Mouse (Mus musculus) C2C12 (cell line): ENCODE measurements around the gene Cic. TPM values are rescaled to one million over a fixed set of nuclear protein-coding genes. Genes with fewer than 3 reads are reported as not detected.

Experiments
- H3K27me3 ChIP-seq: one replicate; pipeline ENCODE4 v1.6.1; 2011; ENCODE audit not compliant: control insufficient read depth, insufficient read depth, insufficient read length
- H3K36me3 ChIP-seq: one replicate; pipeline ENCODE4 v1.6.1; 2011; ENCODE audit not compliant: control insufficient read depth, insufficient read depth
- H3K4me3 ChIP-seq: one replicate; pipeline ENCODE4 v1.5.1; 2011; ENCODE audit warnings: mild to moderate bottlenecking, control low read depth; ENCODE audit not compliant: poor library complexity, insufficient read depth, severe bottlenecking
- H3K79me2 ChIP-seq: one replicate; pipeline ENCODE4 v1.6.1; 2011; ENCODE audit not compliant: control insufficient read depth, insufficient read depth
- H3K79me3 ChIP-seq: one replicate; pipeline ENCODE4 v1.6.1; 2011; ENCODE audit warnings: low read depth, control low read depth
- H3ac ChIP-seq: one replicate; pipeline ENCODE3; 2011; ENCODE audit warnings: low read depth; ENCODE audit not compliant: control insufficient read depth, insufficient read length
- CEBPB ChIP-seq: IDR thresholded peaks from one replicate; pipeline ENCODE4 v1.6.1; 2011; ENCODE audit warnings: low read depth, mild to moderate bottlenecking, control low read depth, moderate library complexity
- CTCF ChIP-seq: IDR thresholded peaks from one replicate; pipeline ENCODE4 v1.5.1; 2011; ENCODE audit not compliant: control insufficient read depth, insufficient read depth, insufficient read length
- FOSL1 ChIP-seq: IDR thresholded peaks from one replicate; pipeline ENCODE4 v1.8.0; 2011; ENCODE audit warnings: mild to moderate bottlenecking, low read length; ENCODE audit not compliant: poor library complexity, insufficient read depth, severe bottlenecking
- MAX ChIP-seq: IDR thresholded peaks from one replicate; pipeline ENCODE4 v1.6.1; 2011; ENCODE audit warnings: mild to moderate bottlenecking, control low read depth
- MYOD1 ChIP-seq: IDR thresholded peaks from one replicate; pipeline ENCODE4 v1.6.1; 2011; ENCODE audit warnings: low read depth; ENCODE audit not compliant: control insufficient read depth, insufficient read length
- MYOG ChIP-seq: IDR thresholded peaks from one replicate; pipeline ENCODE4 v1.6.1; 2011; ENCODE audit not compliant: control insufficient read depth, insufficient read length; ENCODE audit errors: extremely low read depth
- USF1 ChIP-seq: IDR thresholded peaks from one replicate; pipeline ENCODE4 v1.6.1; 2011; ENCODE audit warnings: low read depth, mild to moderate bottlenecking, control low read depth, moderate library complexity
- polyA plus RNA-seq: library from polyadenylated mRNA; unstranded; fragments of >200 nt; fragmentation: generic; extraction: Trizol; gene quantifications from one replicate; pipeline ENCODE4 v1.2.1, GENCODE M21; 2012; ENCODE audit warnings: missing spikeins

The Cic gene
- polyA plus RNA-seq, 1 experiment = 79.5 TPM

DNA sequence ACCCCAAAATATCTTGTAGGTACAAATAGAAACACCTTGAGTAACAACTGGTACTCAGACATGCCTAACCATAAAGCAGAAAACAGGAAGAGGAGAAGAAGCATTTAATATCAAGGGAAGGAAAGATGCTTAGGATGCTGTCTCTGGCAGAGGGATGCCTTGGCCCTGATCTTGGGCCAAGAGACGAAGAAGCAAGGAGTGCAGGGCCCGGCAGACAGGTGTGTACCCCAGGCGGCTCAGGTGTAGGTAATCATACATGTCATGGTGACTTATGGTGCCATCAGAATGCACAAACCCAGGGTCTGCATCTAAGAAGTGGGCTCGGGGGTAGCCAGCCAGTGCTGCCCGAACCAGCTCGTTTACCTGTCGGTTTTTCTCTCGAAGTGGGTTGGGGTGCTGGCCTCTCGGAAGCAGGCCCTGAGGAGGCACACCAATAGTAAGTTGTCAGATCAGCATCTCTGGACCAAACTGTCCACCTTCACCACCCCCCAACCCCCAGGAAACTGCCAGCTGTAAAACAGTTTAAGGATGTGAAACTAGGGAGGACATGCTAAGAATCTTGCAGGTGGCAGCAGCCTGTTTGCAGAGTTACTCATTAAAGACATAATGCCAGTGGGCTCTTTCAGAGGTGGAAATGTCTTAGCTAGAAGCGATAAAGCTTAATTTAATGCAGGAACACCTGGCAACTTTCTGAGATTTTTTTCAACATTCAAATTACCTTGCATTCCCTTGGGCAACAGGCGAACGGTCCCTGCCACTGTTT, 27.6 kb downstream of the Cic start:
- Histone ChIP-seq H3K79me2 (peaks cover 6% of the 10 kb centered on the region), H3K27me3 (no peaks in the 10 kb centered on the region), H3ac (no peak overlapping the region), H3K79me3 (no peaks in the 10 kb centered on the region), H3K4me3 (no peak overlapping the region), H3K36me3 (peaks cover 24% of the 10 kb centered on the region)
- TF ChIP-seq USF1 (no peak), MYOD1 (no peak), MYOG (no peak), CTCF (no peak), FOSL1 (no peak), MAX (no peak), CEBPB (no peak)

DNA sequence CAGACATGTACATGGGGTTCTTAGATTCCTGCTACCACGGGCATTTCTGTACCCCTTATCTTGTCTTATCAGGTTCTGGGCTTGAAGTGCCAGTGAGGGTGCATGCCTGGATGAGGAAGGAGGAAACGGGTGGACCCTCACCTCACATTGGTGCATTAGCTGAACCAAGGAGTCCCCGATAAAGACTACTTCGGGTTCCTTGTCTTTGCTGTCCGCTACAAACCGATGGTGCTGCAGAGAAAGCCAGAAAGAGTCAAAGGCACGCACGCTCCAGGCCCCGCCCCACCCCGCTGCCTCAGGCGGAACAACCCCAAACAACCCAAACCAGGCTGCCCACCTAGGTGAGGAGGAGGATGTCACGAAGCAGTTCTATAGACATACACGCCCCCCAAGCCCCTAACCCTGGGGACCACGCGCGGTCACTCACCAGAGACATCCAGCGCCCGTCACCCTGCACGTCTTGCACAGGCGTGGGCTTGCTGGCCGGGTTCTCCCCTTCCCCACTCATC, 29.5 kb downstream of the Cic start:
- Histone ChIP-seq H3K27me3 (no peaks in the 10 kb centered on the region), H3K79me3 (no peaks in the 10 kb centered on the region), H3ac (peak overlapping the region; percentile 52), H3K4me3 (peak overlapping the region; percentile 44), H3K36me3 (peaks cover 12% of the 10 kb centered on the region), H3K79me2 (peaks cover 6% of the 10 kb centered on the region)
- no peak for TF ChIP-seq FOSL1
- no peak for TF ChIP-seq USF1
- no peak for TF ChIP-seq MYOG
- TF ChIP-seq MAX = no peak
- TF ChIP-seq MYOD1 = no peak
- TF ChIP-seq CEBPB = no peak

DNA sequence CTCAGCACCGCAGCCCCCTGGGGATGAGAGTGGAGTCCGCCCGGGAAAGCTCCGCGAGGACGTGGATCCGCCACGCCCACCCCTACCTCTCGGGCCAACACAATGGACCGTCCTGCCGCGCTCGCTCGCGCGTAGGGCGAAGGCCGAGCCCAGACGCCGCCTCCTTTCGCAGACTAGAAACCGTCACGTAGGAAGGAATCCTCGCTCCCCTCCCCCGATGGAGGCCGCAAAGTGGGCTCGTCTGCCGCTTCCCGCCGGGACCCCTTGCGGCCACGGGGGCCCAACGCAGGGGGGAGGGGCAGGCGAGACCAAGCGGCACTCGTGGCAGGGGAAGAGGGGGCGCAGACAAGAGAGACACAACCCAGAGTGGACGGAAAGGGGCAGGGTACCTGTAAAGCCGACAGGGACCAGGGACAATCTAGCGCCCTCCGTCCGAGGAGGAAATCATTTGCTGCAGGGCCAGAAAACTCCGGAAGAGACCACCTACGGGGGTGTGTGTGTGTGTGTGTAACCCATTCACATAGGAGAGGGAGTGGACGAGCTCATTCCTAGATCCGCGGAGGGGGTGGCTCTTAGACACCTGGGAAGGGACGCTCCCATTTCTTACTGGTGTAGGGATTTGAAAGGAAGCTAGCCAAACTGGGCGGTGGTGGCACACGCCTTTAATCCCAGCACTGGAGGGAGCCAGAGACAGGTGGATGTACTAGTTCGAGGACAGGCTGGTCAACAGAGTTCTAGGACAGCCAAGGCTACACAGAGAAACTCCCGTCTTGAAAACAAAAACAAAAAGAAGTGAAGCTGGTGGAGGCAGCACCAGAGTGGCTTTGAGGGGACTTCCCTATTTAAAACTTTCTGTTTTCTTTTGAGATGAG, 30.2 kb downstream of the Cic start, which contains the start of gene Pafah1b3:
Gene Pafah1b3 (minus strand): TSS at position 533 of the 872 bp plus-strand sequence.
- peak within 1 kb of the TSS; percentile 44 for H3K4me3 ChIP-seq
- H3ac ChIP-seq = peak within 1 kb of the TSS; percentile 52
- H3K27me3 ChIP-seq = peaks cover 1% of the 10 kb centered on the region
- H3K79me2 ChIP-seq = peaks cover 6% of the 10 kb centered on the region
- no peaks in the 10 kb centered on the region for H3K79me3 ChIP-seq
- H3K36me3 ChIP-seq = peaks cover 11% of the 10 kb centered on the region
- TF ChIP-seq MYOG (no peak), FOSL1 (no peak), CEBPB (no peak), MAX (no peak), USF1 (no peak), CTCF (no peak), MYOD1 (no peak)

DNA sequence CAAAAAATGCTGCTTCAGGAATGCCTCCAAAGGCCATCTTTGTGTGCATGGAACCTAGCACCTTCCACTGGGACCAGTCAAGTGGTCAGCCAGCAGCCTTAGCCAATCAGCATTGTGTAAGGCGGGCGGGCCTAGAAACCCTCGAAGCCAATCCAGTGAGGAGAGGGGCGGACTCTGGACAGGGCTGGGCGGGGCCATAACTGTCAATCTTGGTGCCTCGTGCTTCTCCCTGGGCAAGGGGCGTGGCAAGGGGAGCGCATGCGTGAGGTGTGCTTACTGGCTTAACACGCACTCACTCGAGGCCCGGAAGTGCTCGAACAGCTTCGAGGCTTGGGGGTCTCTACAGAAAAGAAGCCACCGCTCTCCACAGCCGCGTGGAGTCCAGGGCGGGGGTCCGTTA, 33.6 kb downstream of the Cic start, which contains the start of gene Prr19:
Gene Prr19 (plus strand): TSS at position 349 of the 400 bp plus-strand sequence.
- H3ac ChIP-seq = no peak within 1 kb of the TSS
- H3K36me3 ChIP-seq = no peaks in the 10 kb centered on the region
- TF ChIP-seq MYOD1 = no peak
- TF ChIP-seq CEBPB = no peak
- no peak for TF ChIP-seq MYOG
- TF ChIP-seq MAX = no peak
- no peak for TF ChIP-seq CTCF
- peaks cover 6% of the 10 kb centered on the region for H3K79me2 ChIP-seq
- no peaks in the 10 kb centered on the region for H3K79me3 ChIP-seq
- peaks cover 28% of the 10 kb centered on the region for H3K27me3 ChIP-seq
- H3K4me3 ChIP-seq = no peak within 1 kb of the TSS

DNA sequence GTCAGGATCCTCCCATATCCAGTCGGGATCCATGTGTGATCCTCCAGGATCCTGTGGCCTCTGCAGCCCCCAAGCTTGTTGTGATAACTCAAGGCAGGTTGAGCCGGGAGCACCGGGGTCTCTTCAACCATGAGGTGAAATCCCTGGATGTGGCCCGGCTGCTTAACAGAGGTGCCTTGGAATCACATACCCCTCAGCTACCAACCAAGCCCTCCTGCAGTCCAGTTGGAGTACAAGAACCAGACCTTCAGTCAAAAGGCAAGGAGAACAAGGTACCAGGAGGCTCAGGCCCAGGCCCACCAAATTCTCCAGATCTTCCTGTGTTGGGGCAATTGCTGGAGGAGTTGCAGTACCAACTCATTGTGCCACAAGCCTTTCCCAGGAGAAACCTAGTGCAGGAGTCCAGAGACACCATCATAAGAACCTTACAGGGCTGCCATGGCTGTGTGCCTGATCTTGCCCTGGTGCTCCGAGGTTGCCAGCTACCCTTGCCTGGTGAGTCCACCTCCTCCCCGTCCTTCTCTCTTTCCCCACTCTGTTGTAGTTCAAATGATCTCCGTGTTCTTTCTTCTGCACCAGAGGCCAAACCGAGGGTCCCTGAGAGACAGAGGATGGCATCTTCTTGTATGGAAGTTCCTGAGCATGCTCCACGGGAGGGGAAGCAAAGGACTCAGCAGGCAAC, 35.6 kb downstream of the Cic start:
- no peaks in the 10 kb centered on the region for H3K79me2 ChIP-seq
- H3ac ChIP-seq = no peak overlapping the region
- H3K79me3 ChIP-seq = no peaks in the 10 kb centered on the region
- no peak for TF ChIP-seq CTCF
- no peak for TF ChIP-seq MAX
- TF ChIP-seq FOSL1 = no peak
- no peak for TF ChIP-seq USF1
- no peak for TF ChIP-seq MYOG
- TF ChIP-seq CEBPB = no peak
- no peak for TF ChIP-seq MYOD1
- H3K27me3 ChIP-seq = peaks cover 45% of the 10 kb centered on the region
- no peaks in the 10 kb centered on the region for H3K36me3 ChIP-seq
- no peak overlapping the region for H3K4me3 ChIP-seq
